Mouse (Mus musculus) left cerebral cortex, postnatal 36 days (tissue): ENCODE data around the gene Gm45140. TPM values are rescaled to one million over a fixed set of nuclear protein-coding genes. Genes with fewer than 3 reads are reported as not detected.

ENCODE experiments used
- DNase-seq, 2 experiments: peaks; one replicate each; pipeline ENCODE4 v3.0.0; 2021 to 2022; ENCODE audit warnings: low spot score in 2 of 2, mixed read lengths in 1 of 2
- intact Hi-C: fragments of 180-260 bp; cut with DNase I; formaldehyde crosslinking; loops from one replicate; pipeline ENCODE4 v1.15.1; 2025
- total RNA-seq, 2 experiments: library from RNA; stranded (reverse); gene quantifications; 2 replicates each; pipeline ENCODE4 v1.2.3; 2021

Gm45140 gene
- total RNA-seq, 2 experiments from 2014 or later: 1.4 to 3.0 TPM

DNA sequence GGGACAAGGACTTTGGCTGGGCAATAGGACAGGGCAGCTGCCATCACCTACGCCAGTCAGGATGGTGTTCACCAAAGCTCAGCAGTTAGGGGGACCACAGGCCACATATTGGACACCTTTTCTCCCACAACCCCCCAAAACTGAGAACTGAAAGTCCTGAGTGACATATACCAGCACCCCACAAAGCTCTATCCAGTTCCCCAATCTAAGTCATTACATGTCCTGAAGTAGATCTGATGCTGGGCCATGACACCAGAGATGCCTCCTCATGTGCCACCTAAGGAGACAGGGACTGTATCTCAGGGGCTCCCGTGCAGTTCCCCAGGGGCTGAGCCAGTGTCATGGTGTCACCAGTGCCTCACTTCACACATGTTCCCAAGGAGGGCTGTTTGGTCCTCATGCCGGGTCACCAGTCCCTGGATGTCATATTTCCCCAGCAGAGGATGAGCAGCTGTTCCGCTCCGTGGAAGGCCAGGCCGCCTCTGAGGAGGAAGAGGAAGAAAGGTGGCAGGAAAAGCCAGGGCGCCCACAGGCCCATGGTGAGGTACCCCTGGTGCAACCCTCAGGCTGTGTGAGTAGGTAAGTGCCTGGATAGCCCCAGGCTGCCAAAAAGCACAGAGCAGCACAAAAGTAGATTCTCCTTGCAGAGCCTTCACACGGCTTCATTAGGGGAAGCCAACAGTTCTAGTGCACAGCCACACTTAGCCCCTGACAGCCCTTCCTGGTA, 85.2 kb downstream of the Gm45140 start:
- intact Hi-C loops: no loop called here

DNA sequence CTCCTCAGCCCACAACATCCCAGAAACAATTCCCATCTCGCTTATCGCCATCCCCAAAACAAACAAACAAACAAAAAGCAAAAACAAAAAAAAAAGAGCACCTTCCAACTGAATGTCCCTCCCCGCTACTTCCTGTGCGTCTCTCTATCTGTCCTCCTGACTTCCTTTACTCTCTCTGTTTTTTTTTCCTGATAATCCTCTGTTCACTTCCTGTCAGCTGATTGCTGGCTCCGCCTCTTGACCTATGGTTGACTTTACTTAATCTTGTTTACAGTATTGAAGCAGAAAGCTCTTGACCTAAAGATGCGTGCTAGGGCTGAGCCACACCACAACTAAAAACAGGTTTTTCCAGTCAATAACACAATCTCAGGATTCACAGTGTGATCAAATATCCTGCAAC, 87.1 kb downstream of the Gm45140 start:
- intact Hi-C loops: no loop called here

More for the DNA sequence above, 85.2 kb downstream of the Gm45140 start:
- no peak for DNase-seq

DNA sequence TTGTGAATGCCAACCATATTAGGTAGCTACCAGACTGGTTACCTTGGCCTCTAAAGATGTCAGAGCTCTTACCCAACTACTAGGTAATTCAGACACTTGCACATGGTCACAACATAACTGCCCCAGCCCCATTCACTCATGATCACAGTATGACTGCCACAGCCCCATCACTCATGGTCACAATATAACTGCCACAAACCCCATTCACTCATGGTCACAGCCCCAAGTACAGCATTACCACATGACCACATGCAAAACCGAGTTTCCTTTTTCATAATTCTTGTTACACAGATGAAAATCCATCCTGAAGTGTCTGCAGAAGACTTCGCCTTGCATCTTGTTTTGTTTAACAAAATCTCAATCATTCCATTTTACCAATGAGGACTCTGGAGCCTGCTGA, 87.5 kb downstream of the Gm45140 start:
- no peak for DNase-seq
- intact Hi-C loops: no loop called here

More for the DNA sequence above, 87.1 kb downstream of the Gm45140 start:
- no peak for DNase-seq

GRCm38 (mm10) chr6:87746849-87747248, 88.7 kb downstream of the Gm45140 start:
- intact Hi-C loops: no loop called here
- no peak for DNase-seq

GRCm38 (mm10) chr6:87746059-87746458, 89.5 kb downstream of the Gm45140 start:
- intact Hi-C loops: no loop called here
- no peak for DNase-seq

DNA sequence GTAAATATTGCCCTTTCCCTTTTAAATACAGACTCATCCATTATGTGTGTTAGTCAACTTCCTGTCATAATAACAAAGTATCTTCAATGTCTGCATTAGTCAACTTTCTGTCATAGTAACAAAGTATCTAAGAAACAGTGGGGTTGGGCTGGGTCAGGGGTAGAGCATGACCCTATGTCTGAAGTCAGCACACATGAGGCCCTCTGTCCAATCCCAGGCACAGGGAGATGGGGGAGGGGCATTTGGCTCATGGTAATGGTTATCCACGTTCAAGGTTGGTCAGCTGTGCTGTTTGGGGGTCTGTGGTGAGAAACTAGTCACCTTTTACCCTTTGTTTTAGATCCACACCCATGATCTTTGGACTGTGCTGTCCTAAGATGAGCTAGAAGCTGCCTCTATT, 90.3 kb downstream of the Gm45140 start:
- DNase-seq: no peak
- intact Hi-C loops: no loop called here

DNA sequence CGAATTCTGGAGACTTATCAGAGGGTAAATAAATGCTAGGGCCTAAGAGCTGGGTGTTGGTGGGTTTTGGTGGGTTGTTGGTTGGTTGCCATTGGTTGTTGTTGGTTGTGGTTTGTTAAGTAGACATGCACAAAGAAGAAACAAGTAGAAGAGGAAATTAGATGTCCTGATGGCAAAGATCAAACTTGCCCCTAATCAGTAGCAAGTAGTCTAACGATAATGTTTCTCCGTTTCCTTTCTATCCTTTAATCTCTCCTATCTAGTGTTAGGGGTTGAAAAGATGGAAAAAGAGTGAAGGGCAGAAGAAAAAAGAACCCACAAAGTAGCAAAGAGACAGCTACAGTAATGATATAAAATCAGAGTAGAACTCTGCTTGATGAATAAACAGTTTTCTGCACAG, 91.0 kb downstream of the Gm45140 start:
- intact Hi-C loops: no loop called here
- DNase-seq: no peak

- intact Hi-C loops: no loop called here
- no peak for DNase-seq
Measured at GRCm38 (mm10) chr6:87743281-87743680, 92.3 kb downstream of the Gm45140 start.

GRCm38 (mm10) chr6:87742804-87743203, 92.8 kb downstream of the Gm45140 start:
- DNase-seq: no peak
- intact Hi-C loops: no loop called here

GRCm38 (mm10) chr6:87741978-87742377, 93.6 kb downstream of the Gm45140 start:
- intact Hi-C loops: no loop called here
- DNase-seq: no peak

- intact Hi-C loops: no loop called here
- no peak for DNase-seq
Measured at GRCm38 (mm10) chr6:87740496-87740895, 95.1 kb downstream of the Gm45140 start.

DNA sequence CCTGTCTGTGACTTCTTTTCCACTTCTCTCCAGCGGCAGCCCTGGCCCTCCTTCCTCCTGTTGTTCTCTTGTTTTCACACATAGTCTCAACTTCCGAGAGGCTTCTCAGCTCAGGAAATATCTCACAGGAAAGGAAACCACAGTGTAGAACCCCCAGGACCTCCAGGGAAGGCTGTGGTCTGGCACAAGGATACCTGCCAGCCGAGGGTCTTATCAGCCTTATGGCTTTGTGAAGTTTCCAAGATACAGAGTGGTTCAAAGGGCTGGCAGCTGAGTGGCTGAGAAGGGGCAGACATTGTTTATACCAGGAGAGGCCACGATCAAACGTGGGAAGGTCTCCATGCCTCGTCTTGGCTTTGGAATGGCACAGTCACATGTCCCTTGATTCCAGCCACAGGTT, 95.7 kb downstream of the Gm45140 start:
- intact Hi-C loops: no loop called here
- no peak for DNase-seq

Other genes starting within 250 kb of the Gm45140 start
- under 1 TPM; 0.09 to 0.17 TPM for gene Prokr1, start 245.1 kb downstream of the Gm45140 start, total RNA-seq
- 1 to 10 TPM; 8.2 to 8.5 TPM for gene Aplf, start 163.6 kb downstream of the Gm45140 start, total RNA-seq
- 1 to 10 TPM; 3.9 to 6.0 TPM for gene Efcc1, start 104.9 kb downstream of the Gm45140 start, total RNA-seq
- 1 to 10 TPM; 1.3 to 1.9 TPM for gene Gp9, start 57.7 kb downstream of the Gm45140 start, total RNA-seq
- 10 to 100 TPM; 14.1 to 18.1 TPM for gene Rab43, start 23.6 kb downstream of the Gm45140 start, total RNA-seq
- gene Isy1, start 3.0 kb upstream of the Gm45140 start, total RNA-seq: 10 to 100 TPM; 24.3 to 39.2 TPM
- gene Cnbp, start 15.3 kb upstream of the Gm45140 start, total RNA-seq: 100 to 1,000 TPM; 248 to 250 TPM
- 100 to 1,000 TPM; 230 to 232 TPM for gene Copg1, start 52.0 kb upstream of the Gm45140 start, total RNA-seq
- gene Hmces, start 78.1 kb upstream of the Gm45140 start, total RNA-seq: 10 to 100 TPM; 21.2 to 25.7 TPM
- 10 to 100 TPM; 60.4 to 73.0 TPM for gene H1fx, start 145.8 kb upstream of the Gm45140 start, total RNA-seq
- gene Rab7, start 209.5 kb upstream of the Gm45140 start, total RNA-seq: 100 to 1,000 TPM; 323 to 336 TPM
- 100 to 1,000 TPM; 165 to 167 TPM for gene Rpn1, start 248.7 kb upstream of the Gm45140 start, total RNA-seq